Mouse (Mus musculus): ENCODE results near the gene Kif22.

Gene Kif22

DNA sequence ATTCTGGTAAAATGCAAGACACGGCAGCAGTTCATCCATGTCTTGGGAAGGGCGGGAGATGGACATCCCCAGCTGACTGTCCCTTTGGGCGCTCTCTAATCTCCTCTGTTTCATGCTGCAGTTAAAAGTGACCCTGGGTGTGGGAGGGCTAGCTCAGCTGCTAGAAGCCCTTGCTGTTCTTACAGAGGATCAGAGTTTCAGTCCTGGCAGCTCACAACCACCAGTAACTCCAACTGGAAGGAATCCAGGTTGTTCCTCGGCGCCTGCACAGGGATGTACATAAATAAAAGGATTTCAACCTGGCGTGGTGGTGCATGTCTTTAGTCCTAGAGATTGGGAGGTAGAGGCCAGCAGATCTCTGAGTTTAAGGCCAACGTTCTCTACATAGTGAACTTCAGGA is 59.2 kb downstream of the Kif22 start:
- no peak for DNase-seq

DNA sequence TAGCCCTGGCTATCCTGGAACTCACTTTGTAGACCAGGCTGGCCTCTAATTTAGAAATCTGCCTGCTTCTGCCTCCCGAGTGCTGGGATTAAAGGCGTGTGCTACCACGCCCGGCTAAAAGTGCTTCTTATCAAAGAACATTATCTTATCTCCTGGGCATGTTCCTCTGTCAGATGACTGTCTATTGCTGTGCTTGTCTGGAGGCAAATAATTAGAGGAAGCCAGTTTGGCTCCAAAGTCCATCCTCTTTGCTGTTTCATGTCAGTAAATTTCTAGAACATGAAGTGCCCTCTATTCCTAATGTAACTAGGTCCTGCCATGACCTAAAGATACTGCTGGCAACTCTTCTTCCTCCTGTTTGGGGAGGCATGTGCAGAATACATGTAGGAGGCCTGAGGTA is 60.2 kb downstream of the Kif22 start:
- DNase-seq, result no peak

DNA sequence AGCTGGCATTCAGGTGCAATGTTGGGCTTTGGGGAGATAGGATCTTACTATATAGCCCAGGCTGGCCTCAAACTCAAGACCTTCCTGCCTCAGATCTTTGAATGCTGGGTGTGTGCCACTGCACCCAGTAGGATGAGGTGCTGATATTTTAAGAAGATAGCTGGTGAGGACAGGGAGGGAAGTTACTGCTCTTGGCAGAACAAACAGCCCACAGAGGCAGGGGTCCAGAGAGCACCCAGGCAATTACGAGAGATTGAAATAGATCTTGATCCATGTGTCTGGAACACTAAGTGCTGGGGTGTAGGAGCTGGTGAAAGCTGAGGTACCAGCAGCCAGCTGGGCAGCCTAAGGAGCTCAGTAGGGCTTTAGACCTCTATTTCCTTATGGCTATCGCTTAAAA is 60.7 kb downstream of the Kif22 start:
- DNase-seq, result no peak

DNA sequence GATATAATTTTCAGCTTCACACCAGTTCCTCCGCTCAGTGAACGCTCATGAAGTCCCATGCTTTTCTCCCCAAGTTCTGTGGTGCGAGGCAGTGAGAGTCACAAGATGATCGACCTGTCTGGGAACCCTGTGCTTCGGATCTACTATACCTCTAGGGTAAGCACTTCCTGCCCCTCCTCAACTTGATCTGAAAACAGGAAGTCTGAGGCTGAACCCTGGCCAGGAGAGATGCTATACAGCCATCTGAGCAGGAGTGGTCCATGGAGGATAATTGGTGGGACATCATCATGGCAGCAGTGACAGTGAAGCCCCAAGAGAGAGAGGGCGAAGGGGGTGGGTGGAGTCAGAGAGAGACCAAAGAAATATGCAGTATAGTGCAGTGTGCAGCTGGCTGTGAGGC is 63.4 kb downstream of the Kif22 start:
- DNase-seq, result no peak

Data from kidney, adult 9 months (tissue).